Mouse (Mus musculus): ENCODE data around the gene Upp2. TPM values are rescaled to one million over a fixed set of nuclear protein-coding genes. Genes with fewer than 3 reads are reported as not detected.

Upp2 gene
- total and polyA plus RNA-seq, 2 experiments from 2014 or later = 10.8 to 12.6 TPM

- Histone ChIP-seq H3K4me2 (ENCODE audit: low read depth) (peak overlapping the region; percentile 52), H3K27ac (ENCODE audit: low read depth, low read length) (peak overlapping the region; percentile 98), H3K36me3 (ENCODE audit: insufficient read depth) (no peaks in the 10 kb centered on the region), H3K9ac (peak overlapping the region; percentile 95), H3K9me3 (ENCODE audit: low read length) (no peaks in the 10 kb centered on the region), H3K27me3 (ENCODE audit: insufficient read depth, low read length) (no peaks in the 10 kb centered on the region), H3K4me1 (ENCODE audit: insufficient read depth) (peaks cover 18% of the 10 kb centered on the region), H3K4me3 (ENCODE audit: low read depth, low read length) (peak overlapping the region; percentile 97)
- DNase-seq (no peak), ATAC-seq (no peak)
- WGBS = 2% methylated on average over 6 of the region's 6 CpGs
- TF ChIP-seq CTCF (IDR thresholded peaks at IDR 0.05; ENCODE audit: low read depth) = no peak
Measured at GRCm38 (mm10) chr2:58566049-58566409, 1.1 kb upstream of the Upp2 start.

- Histone ChIP-seq H3K36me3 (ENCODE audit: insufficient read depth) (no peaks in the 10 kb centered on the region), H3K4me1 (ENCODE audit: insufficient read depth) (peaks cover 18% of the 10 kb centered on the region), H3K4me2 (ENCODE audit: low read depth) (peak overlapping the region; percentile 52), H3K27ac (ENCODE audit: low read depth, low read length) (peak overlapping the region; percentile 98), H3K9ac (peak overlapping the region; percentile 95), H3K4me3 (ENCODE audit: low read depth, low read length) (peak overlapping the region; percentile 97), H3K27me3 (ENCODE audit: insufficient read depth, low read length) (no peaks in the 10 kb centered on the region), H3K9me3 (ENCODE audit: low read length) (no peaks in the 10 kb centered on the region)
- TF ChIP-seq CTCF (IDR thresholded peaks at IDR 0.05; ENCODE audit: low read depth) = 0 out of 2 replicates have a peak, but pooled peaks have one; percentile 22
- peak; percentile 67 for DNase-seq
- ATAC-seq = peak; percentile 58
- 1% methylated on average over 55 of the region's 78 CpGs for WGBS
Measured at GRCm38 (mm10) chr2:58566410-58567065, 560 bp upstream of the Upp2 start.

GRCm38 (mm10) chr2:58567866-58568719, 995 bp downstream of the Upp2 start:
- peak overlapping the region; percentile 97 for H3K4me3 ChIP-seq (ENCODE audit: low read depth, low read length)
- ATAC-seq = no peak

GRCm38 (mm10) chr2:58568841-58569645, 1.9 kb downstream of the Upp2 start:
- Histone ChIP-seq H3K9ac (peak overlapping the region; percentile 95), H3K27me3 (ENCODE audit: insufficient read depth, low read length) (no peaks in the 10 kb centered on the region), H3K4me3 (ENCODE audit: low read depth, low read length) (peak overlapping the region; percentile 97), H3K36me3 (ENCODE audit: insufficient read depth) (no peaks in the 10 kb centered on the region), H3K9me3 (ENCODE audit: low read length) (no peaks in the 10 kb centered on the region), H3K27ac (ENCODE audit: low read depth, low read length) (peak overlapping the region; percentile 98), H3K4me1 (ENCODE audit: insufficient read depth) (peaks cover 18% of the 10 kb centered on the region), H3K4me2 (ENCODE audit: low read depth) (peak overlapping the region; percentile 52)
- DNase-seq (peak; percentile 32), ATAC-seq (no peak)
- TF ChIP-seq CTCF (IDR thresholded peaks at IDR 0.05; ENCODE audit: low read depth) = no peak
- WGBS = 39% methylated on average over 4 of the region's 4 CpGs

More at GRCm38 (mm10) chr2:58567866-58568719, 995 bp downstream of the Upp2 start:
- H3K36me3 ChIP-seq (ENCODE audit: insufficient read depth) = no peaks in the 10 kb centered on the region
- H3K27me3 ChIP-seq (ENCODE audit: insufficient read depth, low read length) = no peaks in the 10 kb centered on the region
- no peak for TF ChIP-seq CTCF (IDR thresholded peaks at IDR 0.05; ENCODE audit: low read depth)
- 7% methylated on average over 12 of the region's 12 CpGs for WGBS
- H3K4me2 ChIP-seq (ENCODE audit: low read depth) = peak overlapping the region; percentile 52
- H3K9ac ChIP-seq = peak overlapping the region; percentile 95
- H3K9me3 ChIP-seq (ENCODE audit: low read length) = no peaks in the 10 kb centered on the region
- peak overlapping the region; percentile 98 for H3K27ac ChIP-seq (ENCODE audit: low read depth, low read length)
- H3K4me1 ChIP-seq (ENCODE audit: insufficient read depth) = peaks cover 18% of the 10 kb centered on the region
- DNase-seq = peak; percentile 63

- H3K9ac ChIP-seq = no peak overlapping the region
- no peaks in the 10 kb centered on the region for H3K27me3 ChIP-seq (ENCODE audit: insufficient read depth, low read length)
- ATAC-seq (no peak), DNase-seq (no peak)
- H3K4me1 ChIP-seq (ENCODE audit: insufficient read depth) = no peaks in the 10 kb centered on the region
- no peaks in the 10 kb centered on the region for H3K36me3 ChIP-seq (ENCODE audit: insufficient read depth)
- no peaks in the 10 kb centered on the region for H3K9me3 ChIP-seq (ENCODE audit: low read length)
- TF ChIP-seq CTCF (IDR thresholded peaks at IDR 0.05; ENCODE audit: low read depth) = no peak
- H3K4me2 ChIP-seq (ENCODE audit: low read depth) = no peak overlapping the region
- 82% methylated on average over 2 of the region's 2 CpGs for WGBS
- H3K27ac ChIP-seq (ENCODE audit: low read depth, low read length) = no peak overlapping the region
- H3K4me3 ChIP-seq (ENCODE audit: low read depth, low read length) = no peak overlapping the region
Measured at GRCm38 (mm10) chr2:58574167-58574566, 7.1 kb downstream of the Upp2 start.

- Histone ChIP-seq H3K9me3 (ENCODE audit: low read length) (no peaks in the 10 kb centered on the region), H3K27ac (ENCODE audit: low read depth, low read length) (peak overlapping the region; percentile 74), H3K4me2 (ENCODE audit: low read depth) (0 out of 2 replicates have a peak overlapping the region, but pooled peaks have one; percentile 6), H3K4me3 (ENCODE audit: low read depth, low read length) (no peak overlapping the region), H3K36me3 (ENCODE audit: insufficient read depth) (no peaks in the 10 kb centered on the region), H3K4me1 (ENCODE audit: insufficient read depth) (0 out of 2 replicates have a peak, but pooled peaks cover 6% of the 10 kb centered on the region), H3K9ac (no peak overlapping the region), H3K27me3 (ENCODE audit: insufficient read depth, low read length) (no peaks in the 10 kb centered on the region)
- no peak for TF ChIP-seq CTCF (IDR thresholded peaks at IDR 0.05; ENCODE audit: low read depth)
- 28% methylated on average over 10 of the region's 10 CpGs for WGBS
- ATAC-seq (peak; percentile 95), DNase-seq (peak; percentile 91)
Measured at GRCm38 (mm10) chr2:58586311-58586710, 19.2 kb downstream of the Upp2 start.

All from forebrain, postnatal 0 days (tissue).